Mouse (Mus musculus) stomach, postnatal 0 days (tissue): ENCODE results near the gene Ddr2.

Source experiments
- CTCF ChIP-seq: IDR thresholded peaks from 2 replicates; pipeline ENCODE4 v1.5.1; 2016; ENCODE audit warnings: antibody characterized with exemption, low read depth, mild to moderate bottlenecking, moderate library complexity
- EP300 ChIP-seq: optimal IDR thresholded peaks from 2 replicates; pipeline ENCODE3; 2016; ENCODE audit warnings: antibody characterized with exemption

- 0 out of 2 replicates have a peak, but pooled peaks have one; percentile 18 for TF ChIP-seq CTCF
- no peak for TF ChIP-seq EP300
These were observed 1.7 kb upstream of the Ddr2 start for GRCm38 (mm10) chr1:170112261-170112660.
